Mouse (Mus musculus) intestine, embryonic 16.5 days (tissue): ENCODE results near the gene Guca2a. TPM values are rescaled to one million over a fixed set of nuclear protein-coding genes. Genes with fewer than 3 reads are reported as not detected.

ENCODE experiments used
- ATAC-seq: fragments of 200-750 bp; cut with Nextera tagmentation; 2 replicates; pipeline ENCODE4 v1.8.0; 2017; ENCODE audit warnings: moderate TSS enrichment, moderate library complexity
- H3K27ac ChIP-seq: fragments of 300-500 bp; sonication (generic); 2 replicates; pipeline ENCODE4 v1.5.1; 2014; ENCODE audit warnings: mild to moderate bottlenecking, low read length
- H3K27me3 ChIP-seq: fragments of 300-500 bp; sonication (generic); replicated peaks from 2 replicates; pipeline ENCODE4 v1.6.1; 2014; ENCODE audit warnings: low read length, control low read depth, mixed read lengths; ENCODE audit not compliant: control insufficient read depth, insufficient read depth
- H3K36me3 ChIP-seq: fragments of 300-500 bp; sonication (generic); 2 replicates; pipeline ENCODE4 v1.6.1; 2014; ENCODE audit warnings: low read length, control low read depth; ENCODE audit not compliant: control insufficient read depth, insufficient read depth
- H3K4me1 ChIP-seq: fragments of 300-500 bp; sonication (generic); 2 replicates; pipeline ENCODE4 v1.6.1; 2014; ENCODE audit warnings: low read length, control low read depth, mixed read lengths; ENCODE audit not compliant: control insufficient read depth, insufficient read depth
- H3K4me2 ChIP-seq: fragments of 300-500 bp; sonication (generic); 2 replicates; pipeline ENCODE4 v1.6.1; 2014; ENCODE audit warnings: low read depth, low read length, control low read depth
- H3K4me3 ChIP-seq: fragments of 300-500 bp; sonication (generic); 2 replicates; pipeline ENCODE4 v1.5.1; 2014; ENCODE audit warnings: mild to moderate bottlenecking, low read length
- H3K9ac ChIP-seq: fragments of 300-500 bp; sonication (generic); 2 replicates; pipeline ENCODE4 v1.6.1; 2014; ENCODE audit warnings: low read depth, low read length
- H3K9me3 ChIP-seq: fragments of 300-500 bp; sonication (generic); 2 replicates; pipeline ENCODE4 v1.6.1; 2016; ENCODE audit warnings: low read length, control low read depth; ENCODE audit not compliant: control insufficient read depth
- WGBS: fragments of 180-500 bp; shearing (Covaris S2); extraction: QIAGEN DNeasy Blood & Tissue Kit; methylation state at CpG from one replicate; pipeline ENCODE4 v1.1.7; 2014; 5-methylcytosine and 5-hydroxymethylcytosine counted together
- polyA plus RNA-seq: library from polyadenylated mRNA; unstranded; fragments of >200 nt; fragmentation: Nextera tagmentation; extraction: Ambion mirVana; gene quantifications from 2 replicates; pipeline ENCODE4 v1.2.1, GENCODE M21; 2015

Guca2a gene
- polyA plus RNA-seq = 362 and 472 TPM in 2 replicates

DNA sequence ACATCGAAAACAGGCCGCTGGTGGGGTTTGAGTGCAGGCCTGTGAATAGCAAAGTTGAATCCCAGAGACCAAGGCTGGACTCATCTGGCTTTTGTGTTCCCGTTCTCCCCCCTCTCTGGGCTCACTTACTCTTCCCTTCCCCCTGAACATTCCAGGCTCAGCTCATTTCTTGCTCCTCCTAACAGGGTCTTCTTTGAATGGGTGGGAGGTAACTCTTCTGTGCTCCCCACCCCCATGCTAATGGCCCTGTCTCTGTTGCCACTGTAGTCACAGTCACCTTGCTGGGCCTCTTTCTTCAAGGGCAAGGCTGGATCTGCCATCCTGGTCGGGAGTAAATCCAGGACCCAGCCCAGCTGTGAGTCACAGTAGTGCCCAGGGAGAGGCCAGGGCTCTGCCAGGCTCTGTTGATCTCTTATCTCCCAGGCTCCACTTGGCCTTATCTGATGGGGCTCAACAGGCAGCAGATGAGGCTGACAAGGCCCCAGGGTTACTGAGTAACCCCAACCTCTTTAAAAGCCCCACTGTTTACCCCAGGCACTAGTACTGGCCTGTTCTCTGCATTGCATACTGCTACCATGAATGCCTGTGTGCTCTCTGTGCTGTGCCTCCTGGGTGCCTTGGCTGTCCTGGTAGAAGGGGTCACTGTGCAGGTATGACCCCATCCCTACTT, at the start of gene Guca2a:
Guca2a (plus strand) TSS at position 529 of the 670 bp plus-strand sequence.
- no peaks in the 10 kb centered on the region for H3K27me3 ChIP-seq
- ATAC-seq = peak; percentile 87
- 61% methylated on average over 4 of the region's 4 CpGs for WGBS
- no peaks in the 10 kb centered on the region for H3K9me3 ChIP-seq
- H3K4me3 ChIP-seq = peak within 1 kb of the TSS; percentile 9
- no peaks in the 10 kb centered on the region for H3K36me3 ChIP-seq
- no peak within 1 kb of the TSS for H3K9ac ChIP-seq
- peak within 1 kb of the TSS; percentile 44 for H3K27ac ChIP-seq
- H3K4me1 ChIP-seq = peaks cover 17% of the 10 kb centered on the region
- H3K4me2 ChIP-seq = 0 out of 2 replicates have a peak within 1 kb of the TSS, but pooled peaks have one; percentile 18

- 93% methylated on average over 2 of the region's 2 CpGs for WGBS
- no peaks in the 10 kb centered on the region; the same call in 1 of the 2 replicates for H3K36me3 ChIP-seq
- H3K27ac ChIP-seq = no peak overlapping the region
- ATAC-seq = no peak
- no peak overlapping the region for H3K9ac ChIP-seq
- no peaks in the 10 kb centered on the region for H3K9me3 ChIP-seq
- H3K4me3 ChIP-seq = no peak overlapping the region
- H3K27me3 ChIP-seq = no peaks in the 10 kb centered on the region
- H3K4me2 ChIP-seq = no peak overlapping the region
- peaks cover 3% of the 10 kb centered on the region; the same call in 1 of the 2 replicates for H3K4me1 ChIP-seq
Measured at GRCm38 (mm10) chr4:119588037-119588436, 49.5 kb upstream of the Guca2a start.

DNA sequence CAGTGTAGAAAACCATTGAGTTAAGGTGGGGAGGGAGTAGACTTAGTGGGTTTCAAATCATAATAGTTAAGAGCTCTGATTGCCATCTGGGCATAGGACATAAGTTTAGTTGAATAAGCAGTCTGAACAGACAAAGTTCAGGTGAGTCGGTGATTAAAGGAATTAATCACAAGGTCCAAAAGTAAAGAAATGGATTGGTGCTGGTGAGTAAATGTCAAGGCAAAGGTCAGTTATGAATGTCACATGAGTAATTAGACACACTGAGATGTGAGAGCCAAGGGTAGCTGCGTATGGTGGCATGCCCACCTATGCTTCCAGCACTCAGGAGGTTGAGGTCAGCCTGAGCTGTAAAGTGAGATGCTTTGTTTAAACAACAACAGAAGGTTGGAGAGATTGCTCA, 48.1 kb upstream of the Guca2a start:
- Histone ChIP-seq H3K27me3 (no peaks in the 10 kb centered on the region), H3K4me3 (no peak overlapping the region), H3K9me3 (no peaks in the 10 kb centered on the region), H3K4me2 (no peak overlapping the region), H3K27ac (peak overlapping the region; percentile 47; the same call in 1 of the 2 replicates), H3K36me3 (no peaks in the 10 kb centered on the region; the same call in 1 of the 2 replicates), H3K4me1 (peaks cover 3% of the 10 kb centered on the region; the same call in 1 of the 2 replicates), H3K9ac (no peak overlapping the region)
- 55% methylated on average over 2 of the region's 2 CpGs for WGBS
- peak; percentile 89 for ATAC-seq

- H3K4me1 ChIP-seq = peaks cover 3% of the 10 kb centered on the region; the same call in 1 of the 2 replicates
- H3K4me3 ChIP-seq = no peak overlapping the region
- no peaks in the 10 kb centered on the region; the same call in 1 of the 2 replicates for H3K36me3 ChIP-seq
- H3K9ac ChIP-seq = no peak overlapping the region
- 71% methylated on average over 1 of the region's 1 CpGs for WGBS
- H3K4me2 ChIP-seq = no peak overlapping the region
- no peaks in the 10 kb centered on the region for H3K27me3 ChIP-seq
- peak overlapping the region; percentile 47; the same call in 1 of the 2 replicates for H3K27ac ChIP-seq
- no peaks in the 10 kb centered on the region for H3K9me3 ChIP-seq
- no peak for ATAC-seq
Measured at GRCm38 (mm10) chr4:119590027-119590426, 47.5 kb upstream of the Guca2a start.

- H3K27ac ChIP-seq = no peak overlapping the region
- peaks cover 3% of the 10 kb centered on the region; the same call in 1 of the 2 replicates for H3K4me1 ChIP-seq
- no peak overlapping the region for H3K4me2 ChIP-seq
- ATAC-seq = no peak
- no peaks in the 10 kb centered on the region for H3K9me3 ChIP-seq
- H3K27me3 ChIP-seq = no peaks in the 10 kb centered on the region
- H3K9ac ChIP-seq = no peak overlapping the region
- 83% methylated on average over 3 of the region's 3 CpGs for WGBS
- H3K36me3 ChIP-seq = no peaks in the 10 kb centered on the region; the same call in 1 of the 2 replicates
- no peak overlapping the region for H3K4me3 ChIP-seq
Measured at GRCm38 (mm10) chr4:119592479-119592878, 45.0 kb upstream of the Guca2a start.

- Histone ChIP-seq H3K27me3 (no peaks in the 10 kb centered on the region), H3K4me3 (no peak overlapping the region), H3K4me1 (no peaks in the 10 kb centered on the region), H3K9me3 (no peaks in the 10 kb centered on the region), H3K36me3 (no peaks in the 10 kb centered on the region), H3K4me2 (no peak overlapping the region), H3K27ac (no peak overlapping the region), H3K9ac (no peak overlapping the region)
- ATAC-seq = no peak
- WGBS = 97% methylated on average over 14 of the region's 14 CpGs
Measured at GRCm38 (mm10) chr4:119594331-119594730, 43.2 kb upstream of the Guca2a start.

DNA sequence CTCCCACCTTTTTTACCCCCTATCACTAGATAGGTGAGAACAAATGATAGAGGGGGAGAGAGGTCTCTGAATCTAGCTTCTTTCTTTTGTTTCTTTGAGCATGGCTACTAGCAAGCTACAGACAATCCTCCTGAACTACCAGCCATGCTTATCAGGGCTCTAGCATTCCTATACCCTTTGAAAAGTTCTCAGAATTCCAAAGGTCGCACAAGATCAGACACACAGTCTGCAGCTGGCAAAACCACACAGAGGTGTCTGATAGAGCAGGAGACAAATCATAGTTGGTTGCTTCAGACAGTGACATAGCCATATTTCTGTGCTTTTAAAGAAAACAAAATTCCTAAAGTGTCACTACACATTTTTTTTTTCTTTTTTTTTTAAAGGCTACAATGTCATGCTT, 37.9 kb upstream of the Guca2a start:
- Histone ChIP-seq H3K4me1 (peaks cover 4% of the 10 kb centered on the region), H3K27me3 (no peaks in the 10 kb centered on the region), H3K36me3 (no peaks in the 10 kb centered on the region), H3K4me2 (no peak overlapping the region), H3K27ac (no peak overlapping the region), H3K4me3 (no peak overlapping the region), H3K9me3 (no peaks in the 10 kb centered on the region), H3K9ac (no peak overlapping the region)
- WGBS = 50% methylated on average over 1 of the region's 1 CpGs
- peak; percentile 95 for ATAC-seq

DNA sequence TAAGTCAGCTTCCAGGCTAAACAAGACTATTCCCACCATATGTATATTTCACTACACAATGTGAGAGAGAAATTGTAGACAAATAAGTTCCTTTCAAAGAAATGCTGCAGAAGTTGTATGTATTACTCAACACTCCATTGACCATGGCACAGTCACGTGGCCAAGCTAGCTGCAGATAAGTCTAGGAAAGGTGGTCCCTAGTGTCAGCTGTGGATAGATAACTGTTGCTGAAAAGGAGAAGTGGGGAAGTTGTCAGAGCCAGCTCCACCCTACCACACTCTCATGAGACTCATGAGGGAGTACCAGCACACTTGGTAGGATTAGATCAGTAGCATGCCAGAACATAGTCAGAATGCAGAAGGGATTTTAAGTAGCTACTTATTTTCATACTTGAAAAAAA, 28.0 kb upstream of the Guca2a start:
- ATAC-seq = no peak
- Histone ChIP-seq H3K27ac (no peak overlapping the region), H3K27me3 (no peaks in the 10 kb centered on the region), H3K9me3 (no peaks in the 10 kb centered on the region), H3K4me2 (no peak overlapping the region), H3K4me3 (no peak overlapping the region), H3K36me3 (no peaks in the 10 kb centered on the region), H3K4me1 (peaks cover 7% of the 10 kb centered on the region), H3K9ac (no peak overlapping the region)
- 86% methylated on average over 1 of the region's 1 CpGs for WGBS

DNA sequence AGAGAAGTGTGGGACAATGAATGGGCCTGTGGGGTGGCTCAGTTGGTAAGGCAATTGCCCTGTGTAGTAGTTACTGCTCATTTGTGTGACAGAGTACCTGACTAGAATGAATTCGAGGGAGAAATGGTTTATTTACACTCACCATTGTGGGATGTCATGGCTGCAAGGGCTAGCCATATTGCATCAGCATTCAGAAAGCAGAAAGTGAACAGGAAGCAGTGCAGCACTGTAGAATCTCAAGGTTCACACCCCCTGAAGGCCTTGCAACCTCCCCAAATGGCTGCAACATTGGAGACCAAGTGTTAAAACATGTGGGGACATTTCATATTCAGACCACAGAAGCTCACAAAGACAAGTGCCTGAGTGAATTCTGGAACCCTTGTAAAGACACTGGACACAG, 23.4 kb upstream of the Guca2a start:
- no peak overlapping the region for H3K4me3 ChIP-seq
- no peak for ATAC-seq
- H3K9me3 ChIP-seq = no peaks in the 10 kb centered on the region
- no peak overlapping the region for H3K9ac ChIP-seq
- H3K27ac ChIP-seq = peak overlapping the region; percentile 37; the same call in 1 of the 2 replicates
- H3K27me3 ChIP-seq = no peaks in the 10 kb centered on the region
- H3K4me1 ChIP-seq = peaks cover 7% of the 10 kb centered on the region
- 32% methylated on average over 1 of the region's 1 CpGs for WGBS
- H3K4me2 ChIP-seq = no peak overlapping the region
- H3K36me3 ChIP-seq = no peaks in the 10 kb centered on the region
